Mouse (Mus musculus): ENCODE measurements at regions not wholly inside any gene's neighbourhood (a gene's known extent, or its start where the extent isn't known, plus 50 kb on each side); places are given as distances from the start of the nearest gene placed in this dataset.
"Not testable (repeated sequence)": the region's sequence is repeated elsewhere in the genome, so short reads cannot be mapped to it uniquely, and the experiment has no call there.

- DNase-seq: peak; percentile 59
These were observed 56.7 kb upstream of the Med4 start for GRCm38 (mm10) chr14:73453164-73453563.

- no peak for DNase-seq
These were observed 57.3 kb upstream of the Med4 start for GRCm38 (mm10) chr14:73452321-73453082.

- no peak for DNase-seq
These were observed 58.4 kb upstream of the Med4 start for GRCm38 (mm10) chr14:73451291-73452045.

- DNase-seq: peak; percentile 35
These were observed 59.8 kb upstream of the Med4 start for GRCm38 (mm10) chr14:73449901-73450495.

GRCm38 (mm10) chr14:73449111-73449510 lies 60.7 kb upstream of the Med4 start:
- no peak for DNase-seq

- DNase-seq: no peak
These were observed 60.6 kb upstream of the Itm2b start for GRCm38 (mm10) chr14:73445508-73446256.

- DNase-seq: no peak
These were observed 59.6 kb upstream of the Itm2b start for GRCm38 (mm10) chr14:73444733-73445132.

GRCm38 (mm10) chr14:73441951-73442716 lies 57.0 kb upstream of the Itm2b start:
- no peak for DNase-seq

GRCm38 (mm10) chr14:73441206-73441950 lies 56.3 kb upstream of the Itm2b start:
- DNase-seq: not testable (repeated sequence)

GRCm38 (mm10) chr14:73439802-73440309 lies 54.8 kb upstream of the Itm2b start:
- DNase-seq: no peak

- no peak for DNase-seq
These were observed 50.8 kb upstream of the Itm2b start for GRCm38 (mm10) chr14:73435839-73436238.

Measured in adrenal gland, postnatal 10 days (tissue).